Mouse (Mus musculus) lung, embryonic 14.5 days (tissue): ENCODE measurements at regions not wholly inside any gene's neighbourhood (a gene's known extent, or its start where the extent isn't known, plus 50 kb on each side); places are given as distances from the start of the nearest gene placed in this dataset.
"Not testable (repeated sequence)": the region's sequence is repeated elsewhere in the genome, so short reads cannot be mapped to it uniquely, and the experiment has no call there.

Experiments used
- ATAC-seq: fragments of 200-750 bp; cut with Nextera tagmentation; 2 replicates; pipeline ENCODE4 v1.8.0; 2017; ENCODE audit warnings: mild to moderate bottlenecking, moderate TSS enrichment, moderate library complexity; ENCODE audit not compliant: insufficient read depth
- DNase-seq: peaks from one replicate; pipeline ENCODE4 v3.0.0-alpha.2; 2015
- H3K27ac ChIP-seq: fragments of 300-500 bp; sonication (generic); 2 replicates; pipeline ENCODE4 v1.5.1; 2014; ENCODE audit warnings: low read depth, mild to moderate bottlenecking, moderate library complexity
- H3K27me3 ChIP-seq: fragments of 300-500 bp; sonication (generic); 2 replicates; pipeline ENCODE4 v1.6.1; 2014; ENCODE audit warnings: low read length, control low read depth; ENCODE audit not compliant: insufficient read depth
- H3K36me3 ChIP-seq: fragments of 300-500 bp; sonication (generic); 2 replicates; pipeline ENCODE4 v1.6.1; 2014; ENCODE audit warnings: control low read depth; ENCODE audit not compliant: insufficient read depth
- H3K4me1 ChIP-seq: fragments of 300-500 bp; sonication (generic); 2 replicates; pipeline ENCODE4 v1.6.1; 2014; ENCODE audit warnings: antibody characterized with exemption, control low read depth; ENCODE audit not compliant: insufficient read depth
- H3K4me2 ChIP-seq: fragments of 300-500 bp; sonication (generic); 2 replicates; pipeline ENCODE4 v1.6.1; 2014; ENCODE audit warnings: mild to moderate bottlenecking
- H3K4me3 ChIP-seq: fragments of 300-500 bp; sonication (generic); 2 replicates; pipeline ENCODE4 v1.5.1; 2014; ENCODE audit warnings: low read depth, low read length
- H3K9ac ChIP-seq: fragments of 300-500 bp; sonication (generic); 2 replicates; pipeline ENCODE4 v1.6.1; 2014
- H3K9me3 ChIP-seq: fragments of 300-500 bp; sonication (generic); 2 replicates; pipeline ENCODE4 v1.6.1; 2016; ENCODE audit warnings: low read depth, low read length, control low read depth
- CTCF ChIP-seq: IDR thresholded peaks from 2 replicates; pipeline ENCODE4 v1.5.1; 2016; ENCODE audit warnings: antibody characterized with exemption, low read depth
- WGBS: fragments of 180-500 bp; shearing (Covaris S2); extraction: QIAGEN DNeasy Blood & Tissue Kit; methylation state at CpG from one replicate; pipeline ENCODE4 v1.1.7; 2014; 5-methylcytosine and 5-hydroxymethylcytosine counted together

DNA sequence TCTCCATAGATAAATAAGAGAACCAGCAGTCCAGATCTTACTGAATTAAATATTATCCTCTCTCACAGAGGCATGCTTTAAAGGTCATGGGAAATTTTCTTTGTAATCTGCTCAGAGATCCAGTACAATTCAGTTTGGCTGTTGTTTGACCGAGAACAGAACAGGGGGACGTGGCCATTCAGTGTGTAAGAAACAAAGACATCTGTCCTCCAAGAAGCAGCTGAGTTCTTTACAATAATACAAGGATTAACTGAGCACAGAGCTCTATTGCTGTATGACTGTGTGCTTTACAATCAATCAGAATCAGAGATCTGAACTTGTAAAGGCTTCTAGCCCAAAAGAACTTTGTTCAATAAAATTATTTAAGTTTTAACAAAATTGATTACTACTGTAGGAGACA lies 287.6 kb upstream of the Cntn5 start:
- H3K4me2 ChIP-seq, result no peak overlapping the region
- H3K27me3 ChIP-seq, result no peaks in the 10 kb centered on the region
- ATAC-seq (no peak), DNase-seq (no peak)
- no peak overlapping the region for H3K4me3 ChIP-seq
- H3K36me3 ChIP-seq, result no peaks in the 10 kb centered on the region
- no peak overlapping the region for H3K9ac ChIP-seq
- no peaks in the 10 kb centered on the region for H3K9me3 ChIP-seq
- no peak overlapping the region for H3K27ac ChIP-seq
- H3K4me1 ChIP-seq, result no peaks in the 10 kb centered on the region
- 52% methylated on average over 2 of the region's 2 CpGs for WGBS
- no peak for TF ChIP-seq CTCF

DNA sequence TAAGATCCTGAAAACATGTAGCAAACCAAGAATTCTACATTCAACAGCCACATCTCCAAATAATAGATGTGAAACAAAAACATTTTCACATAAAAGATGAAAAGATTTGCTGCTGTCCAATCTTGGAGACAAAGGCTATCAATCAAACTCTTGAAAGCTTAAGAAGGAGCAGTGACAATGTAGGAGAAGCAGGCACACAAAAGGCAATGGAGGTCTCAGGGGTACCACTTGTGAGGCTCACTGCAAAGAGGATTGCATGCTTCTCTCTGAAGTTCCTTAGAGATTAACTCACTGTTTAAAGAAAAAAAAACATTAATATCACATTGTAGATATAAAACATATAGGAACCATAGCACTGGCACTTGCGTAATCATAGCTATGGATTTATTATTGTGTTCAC lies 241.2 kb upstream of the Cntn5 start:
- Histone ChIP-seq H3K27me3 (no peaks in the 10 kb centered on the region), H3K4me3 (no peak overlapping the region), H3K4me2 (no peak overlapping the region), H3K9me3 (no peaks in the 10 kb centered on the region), H3K36me3 (no peaks in the 10 kb centered on the region), H3K27ac (no peak overlapping the region), H3K9ac (no peak overlapping the region), H3K4me1 (no peaks in the 10 kb centered on the region)
- ATAC-seq (no peak), DNase-seq (no peak)
- WGBS, result 90% methylated on average over 1 of the region's 1 CpGs
- TF ChIP-seq CTCF, result no peak

DNA sequence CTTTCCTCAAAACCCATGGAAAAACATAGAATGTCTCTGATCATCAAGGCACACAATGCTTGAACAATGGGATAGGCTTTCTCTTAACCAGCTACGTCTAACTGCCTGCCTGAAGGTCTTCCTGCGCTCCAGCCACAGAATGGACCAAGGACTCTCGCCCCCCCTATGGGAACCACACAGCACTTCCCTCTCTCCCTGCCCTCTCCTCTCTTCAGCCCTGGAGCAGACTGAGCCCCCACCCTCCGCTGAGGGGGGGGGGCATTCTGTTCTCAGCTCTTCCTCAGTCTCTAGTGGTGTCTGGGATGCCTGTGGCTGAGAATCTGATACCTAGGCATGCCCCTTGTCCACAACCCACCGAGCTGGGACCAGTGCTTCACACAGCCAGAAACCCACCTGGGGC lies 222.3 kb upstream of the Cntn5 start:
- Histone ChIP-seq H3K36me3 (no peaks in the 10 kb centered on the region), H3K4me3 (no peak overlapping the region), H3K9me3 (no peaks in the 10 kb centered on the region), H3K9ac (no peak overlapping the region), H3K4me2 (no peak overlapping the region), H3K4me1 (no peaks in the 10 kb centered on the region), H3K27ac (no peak overlapping the region), H3K27me3 (no peaks in the 10 kb centered on the region)
- WGBS, result 74% methylated on average over 5 of the region's 5 CpGs
- ATAC-seq (no peak), DNase-seq (no peak)
- no peak for TF ChIP-seq CTCF

DNA sequence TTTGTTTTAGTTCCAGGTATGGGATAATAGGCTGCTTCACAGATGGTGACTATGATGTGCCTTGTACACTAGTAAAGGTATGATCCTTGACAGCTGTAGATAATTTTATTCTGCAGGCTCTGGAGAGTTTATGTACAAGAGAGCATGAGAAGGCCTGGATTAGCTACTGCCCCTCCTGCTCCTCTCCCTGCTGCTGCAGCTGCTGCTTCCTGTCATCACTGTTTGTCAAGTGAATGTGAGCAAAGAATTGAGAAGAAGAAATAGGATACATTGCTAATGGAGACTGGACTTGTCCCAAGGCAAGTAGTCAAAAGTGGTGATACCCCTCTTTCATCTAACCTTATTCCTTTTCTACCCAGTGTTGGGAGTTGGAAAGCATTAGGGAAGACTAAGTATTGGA lies 214.6 kb upstream of the Cntn5 start:
- no peak overlapping the region for H3K27ac ChIP-seq
- H3K27me3 ChIP-seq, result no peaks in the 10 kb centered on the region
- no peaks in the 10 kb centered on the region for H3K9me3 ChIP-seq
- no peak for TF ChIP-seq CTCF
- DNase-seq, result no peak
- no peaks in the 10 kb centered on the region for H3K4me1 ChIP-seq
- no peak overlapping the region for H3K4me3 ChIP-seq
- H3K4me2 ChIP-seq, result no peak overlapping the region
- no peak overlapping the region for H3K9ac ChIP-seq
- no peaks in the 10 kb centered on the region for H3K36me3 ChIP-seq
- ATAC-seq, result no peak

DNA sequence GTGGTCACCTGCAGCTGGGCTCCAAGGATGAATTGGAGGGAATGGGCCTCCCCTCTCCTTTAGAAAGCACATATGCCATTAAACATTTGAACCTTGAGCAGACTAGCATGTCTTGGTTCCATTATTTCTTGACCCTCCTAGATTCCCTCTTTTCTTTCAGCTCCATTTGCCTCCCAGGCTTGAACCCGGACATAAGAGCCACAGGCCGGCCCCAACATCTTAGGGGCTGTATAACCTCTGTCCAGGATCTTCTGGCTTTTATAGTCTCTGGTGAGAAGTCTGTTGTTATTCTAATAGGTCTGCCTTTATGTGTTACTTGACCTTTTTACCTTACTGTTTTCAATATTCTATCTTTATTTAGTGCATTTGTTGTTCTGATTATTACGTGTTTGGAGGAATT lies 203.3 kb upstream of the Cntn5 start:
- not testable (repeated sequence) for H3K27ac ChIP-seq, H3K4me2 ChIP-seq, H3K9me3 ChIP-seq, H3K4me3 ChIP-seq, ATAC-seq, H3K4me1 ChIP-seq, H3K27me3 ChIP-seq, DNase-seq, H3K9ac ChIP-seq, H3K36me3 ChIP-seq
- WGBS, result 89% methylated on average over 3 of the region's 3 CpGs

DNA sequence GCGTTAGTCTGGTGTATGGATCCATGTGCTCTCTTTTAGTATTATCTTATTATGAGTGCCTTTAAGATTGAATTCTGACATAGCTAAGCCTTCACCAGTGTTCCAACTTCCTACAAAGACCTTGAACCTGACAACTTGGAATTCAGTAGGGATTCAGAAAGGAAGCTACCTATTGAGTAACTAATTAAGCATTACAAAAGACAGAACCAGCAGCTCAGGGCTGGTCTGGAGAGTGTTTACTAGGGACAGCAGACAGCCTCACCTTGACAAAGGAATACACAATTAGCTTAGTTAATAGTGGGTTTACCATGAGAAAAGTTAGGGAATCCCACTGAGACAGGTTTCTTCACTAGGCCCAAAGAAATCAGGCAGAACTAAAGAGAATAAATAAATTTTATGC lies 202.6 kb upstream of the Cntn5 start:
- H3K27ac ChIP-seq, H3K4me1 ChIP-seq, ATAC-seq, H3K9me3 ChIP-seq, H3K9ac ChIP-seq, H3K4me2 ChIP-seq, H3K36me3 ChIP-seq, H3K4me3 ChIP-seq, H3K27me3 ChIP-seq, DNase-seq: not testable (repeated sequence)
- 87% methylated on average over 1 of the region's 1 CpGs for WGBS

DNA sequence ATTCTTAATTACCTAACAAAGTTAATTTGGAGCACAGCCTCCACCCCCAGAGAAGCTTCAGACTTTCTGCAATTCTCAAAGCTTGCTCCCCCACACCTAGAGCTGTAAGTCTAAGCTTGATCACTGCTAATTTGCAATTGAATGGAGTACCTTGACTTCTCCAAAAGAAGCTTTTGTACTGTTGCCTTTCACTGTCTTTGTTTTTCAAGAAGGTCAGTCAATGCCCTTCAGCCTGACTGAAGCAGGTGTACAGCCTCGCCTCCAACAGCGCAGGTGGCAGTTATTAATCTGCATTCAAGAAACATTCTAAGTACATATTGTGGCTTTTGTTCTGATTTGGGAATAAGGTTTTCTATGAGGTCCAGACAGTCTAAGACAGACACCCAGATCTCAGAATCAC lies 201.7 kb upstream of the Cntn5 start:
- Histone ChIP-seq H3K4me2 (no peak overlapping the region), H3K9ac (no peak overlapping the region), H3K27ac (no peak overlapping the region), H3K4me3 (no peak overlapping the region), H3K9me3 (no peaks in the 10 kb centered on the region; the same call in 1 of the 2 replicates), H3K27me3 (no peaks in the 10 kb centered on the region), H3K36me3 (no peaks in the 10 kb centered on the region), H3K4me1 (no peaks in the 10 kb centered on the region)
- WGBS, result 93% methylated on average over 2 of the region's 2 CpGs
- no peak for DNase-seq
- no peak for TF ChIP-seq CTCF
- no peak for ATAC-seq

DNA sequence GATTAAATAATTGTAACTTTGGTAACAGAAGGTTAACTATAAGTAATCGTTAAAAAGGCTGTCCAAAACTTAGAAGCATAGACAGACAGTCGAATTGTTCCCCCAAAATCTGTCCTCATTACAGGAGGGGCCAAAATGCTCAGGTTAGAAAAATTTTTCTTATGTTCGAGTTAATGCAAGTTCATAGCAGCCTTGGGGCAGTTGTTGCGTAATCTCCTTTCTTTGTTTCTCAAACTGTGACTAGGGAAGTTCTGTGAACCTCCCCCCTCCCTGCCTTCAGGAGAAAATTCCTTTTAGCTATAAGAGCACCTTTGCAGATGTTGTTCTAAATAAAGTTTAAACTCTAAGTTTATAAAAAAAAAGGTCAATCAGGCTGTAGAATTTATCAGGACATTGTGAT lies 198.9 kb upstream of the Cntn5 start:
- no peaks in the 10 kb centered on the region for H3K36me3 ChIP-seq
- no peaks in the 10 kb centered on the region for H3K4me1 ChIP-seq
- WGBS, result 72% methylated on average over 4 of the region's 4 CpGs
- no peak overlapping the region for H3K4me2 ChIP-seq
- no peak for TF ChIP-seq CTCF
- no peak overlapping the region for H3K27ac ChIP-seq
- no peak overlapping the region for H3K9ac ChIP-seq
- H3K27me3 ChIP-seq, result no peaks in the 10 kb centered on the region
- no peaks in the 10 kb centered on the region; the same call in 1 of the 2 replicates for H3K9me3 ChIP-seq
- DNase-seq, result no peak
- ATAC-seq, result no peak
- no peak overlapping the region for H3K4me3 ChIP-seq
